Mouse (Mus musculus) stomach, adult 2 months (tissue): ENCODE measurements around the gene Gripap1. TPM values are rescaled to one million over a fixed set of nuclear protein-coding genes. Genes with fewer than 3 reads are reported as not detected.

Experiments
- polyA plus RNA-seq: library from polyadenylated mRNA; depleted of rRNA; stranded (reverse); fragments of >200 nt; gene quantifications from 2 replicates; pipeline ENCODE4 v1.2.3, GENCODE M21; 2012; rRNA removed

Gene Gripap1
- polyA plus RNA-seq: 6.6 and 7.6 TPM in 2 replicates

DNA sequence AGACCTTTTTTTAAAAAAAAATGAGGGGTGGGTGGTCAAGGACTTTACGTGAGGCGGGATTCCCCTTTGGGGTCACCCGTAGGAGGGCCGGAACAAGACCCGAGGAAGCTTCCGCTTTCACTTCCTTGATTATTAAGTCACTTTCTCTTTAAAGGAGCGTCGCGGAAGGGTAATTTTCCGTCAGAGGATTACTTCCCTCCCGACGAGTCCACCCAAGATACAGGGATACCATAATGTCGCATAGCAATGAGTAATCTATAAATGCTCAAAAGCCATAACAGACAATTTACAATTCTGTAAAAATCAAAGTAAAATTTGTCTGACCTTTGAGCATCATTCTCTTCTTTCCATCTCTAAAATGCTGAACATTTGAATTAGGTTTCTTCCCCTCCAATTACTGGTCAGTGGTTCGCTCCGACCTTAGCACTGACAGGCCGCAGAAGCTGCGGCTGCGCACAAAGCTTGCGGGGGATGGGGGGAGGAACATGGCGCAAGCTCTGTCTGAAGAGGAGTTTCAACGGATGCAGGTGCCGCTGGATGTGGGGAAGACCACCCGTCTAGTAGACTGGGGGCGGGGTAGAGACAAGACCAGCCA, at the start of gene Gripap1:
Gripap1 (plus strand) TSS at position 224 of the 595 bp plus-strand sequence.

DNA sequence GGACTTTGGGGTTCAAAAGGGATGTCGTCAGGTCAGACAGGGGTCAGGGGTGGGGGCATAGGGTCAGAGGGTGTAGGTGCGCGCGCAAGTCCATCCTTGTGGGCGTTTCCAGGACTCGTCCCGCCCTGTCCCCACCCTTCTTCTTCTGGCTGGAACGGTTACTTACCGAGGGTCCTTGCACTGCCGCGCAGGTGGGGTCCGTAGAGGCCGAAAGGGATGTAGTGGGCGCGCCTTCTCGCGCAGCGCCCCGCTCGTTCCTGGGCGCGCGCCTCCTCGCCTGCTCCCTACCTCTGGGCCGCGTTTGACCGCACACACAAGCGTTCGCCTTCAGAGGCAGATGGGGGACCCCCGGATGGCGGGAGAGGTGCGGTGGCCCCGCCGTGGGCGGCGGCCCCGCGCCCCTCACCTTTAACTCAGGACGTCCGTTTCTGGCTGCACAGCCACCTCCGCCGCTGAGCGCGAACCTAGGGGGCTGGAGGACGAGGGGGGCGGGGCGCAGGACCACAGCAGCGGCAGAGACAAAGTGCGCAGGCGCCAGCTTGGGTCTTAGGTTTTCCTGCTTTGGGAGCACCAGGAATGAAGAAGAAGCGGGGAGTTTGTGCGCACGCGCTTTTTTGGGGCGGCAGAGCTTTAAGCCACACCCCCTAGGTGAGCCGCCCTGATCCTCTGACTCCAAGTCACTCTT, 39.0 kb upstream of the Gripap1 start, which contains the start of gene Ccdc120:
Ccdc120 (minus strand) TSS at position 474 of the 685 bp plus-strand sequence.

DNA sequence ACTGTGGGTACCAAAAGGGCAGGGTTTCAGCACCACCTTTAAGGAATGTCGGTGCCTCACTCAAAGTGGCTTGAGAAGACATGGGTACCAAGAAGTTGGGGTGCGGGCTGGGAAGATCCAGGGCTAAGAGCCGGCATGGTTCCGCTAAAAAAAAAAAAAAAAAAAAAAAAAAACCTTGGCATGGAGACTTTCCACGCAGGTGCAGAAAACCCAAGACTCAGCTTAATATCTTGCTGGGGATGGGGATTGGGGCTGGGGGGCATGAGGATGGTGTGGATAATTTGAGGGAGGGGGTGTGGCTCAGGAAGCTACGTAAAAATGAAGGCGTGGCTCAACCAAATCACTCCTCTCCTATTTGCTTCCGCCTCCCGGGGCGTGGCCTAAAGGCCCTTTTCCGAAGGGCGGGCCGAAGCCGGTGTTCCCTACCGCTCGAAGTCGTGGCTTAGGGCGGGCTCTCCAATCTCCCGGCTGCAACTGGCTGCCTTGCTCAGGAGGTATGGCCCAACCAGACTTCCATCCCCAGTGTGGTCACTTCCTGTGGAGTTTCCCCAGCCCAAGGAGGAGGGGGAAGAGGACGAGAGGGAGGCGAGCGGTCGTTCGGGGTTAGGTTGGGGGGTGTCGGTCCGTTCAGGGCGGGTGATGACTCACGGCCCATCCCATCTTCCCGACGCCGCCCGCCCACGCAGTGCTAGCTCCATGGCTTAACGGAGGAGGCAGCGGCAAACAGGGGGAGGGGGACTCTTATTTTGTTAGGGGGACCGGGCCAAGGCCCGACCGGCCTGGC, 27.2 kb upstream of the Gripap1 start, which contains the start of gene Tfe3:
Tfe3 (plus strand) TSS at position 424 of the 784 bp plus-strand sequence.

DNA sequence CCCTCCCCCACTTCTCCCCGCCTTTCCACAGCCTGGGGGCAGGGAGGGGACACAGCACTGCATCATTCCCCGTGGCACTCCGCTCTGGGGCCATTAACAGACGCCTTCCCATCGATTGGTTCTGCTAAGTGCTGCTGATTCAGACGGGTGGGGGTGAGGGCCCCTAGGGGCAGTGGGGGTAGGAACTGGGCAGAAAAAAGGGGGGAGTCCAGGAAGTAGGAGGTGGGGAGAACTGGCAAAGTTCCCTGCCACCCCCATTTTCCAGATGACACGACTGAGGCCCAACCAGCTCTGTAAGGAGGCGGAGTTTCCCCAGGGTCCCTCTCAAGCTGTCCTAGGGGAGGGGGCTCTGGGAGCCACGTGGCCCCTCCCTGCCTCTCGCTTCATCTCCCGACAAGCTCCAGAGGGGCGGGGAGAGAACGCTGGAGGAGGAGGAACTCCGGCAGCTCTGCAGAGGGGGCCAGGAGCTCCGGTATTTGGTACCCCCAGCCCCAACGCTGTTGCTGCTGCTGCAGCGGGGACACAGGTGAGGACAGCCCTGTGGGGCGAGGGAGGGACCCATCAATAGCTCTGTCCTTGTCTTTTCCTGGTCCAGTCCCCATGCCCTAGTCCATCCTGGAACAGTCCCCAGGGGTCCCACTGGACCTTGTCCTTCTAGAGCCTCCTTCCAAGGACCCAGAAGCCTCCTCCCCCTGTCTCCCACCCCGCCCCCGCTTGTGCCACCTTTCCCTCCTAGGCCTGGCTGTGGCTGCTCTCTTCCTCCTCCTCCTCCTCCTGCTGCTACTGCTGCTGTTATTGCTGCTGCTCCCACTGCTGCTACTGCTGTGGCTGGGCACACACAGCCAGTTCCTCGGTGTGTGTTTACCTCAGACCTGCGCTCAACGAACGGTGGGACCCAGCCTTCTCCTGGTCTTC, 32.6 kb downstream of the Gripap1 start, which contains the start of gene Kcnd1:
Kcnd1 (plus strand) TSS at position 425 of the 915 bp plus-strand sequence.

DNA sequence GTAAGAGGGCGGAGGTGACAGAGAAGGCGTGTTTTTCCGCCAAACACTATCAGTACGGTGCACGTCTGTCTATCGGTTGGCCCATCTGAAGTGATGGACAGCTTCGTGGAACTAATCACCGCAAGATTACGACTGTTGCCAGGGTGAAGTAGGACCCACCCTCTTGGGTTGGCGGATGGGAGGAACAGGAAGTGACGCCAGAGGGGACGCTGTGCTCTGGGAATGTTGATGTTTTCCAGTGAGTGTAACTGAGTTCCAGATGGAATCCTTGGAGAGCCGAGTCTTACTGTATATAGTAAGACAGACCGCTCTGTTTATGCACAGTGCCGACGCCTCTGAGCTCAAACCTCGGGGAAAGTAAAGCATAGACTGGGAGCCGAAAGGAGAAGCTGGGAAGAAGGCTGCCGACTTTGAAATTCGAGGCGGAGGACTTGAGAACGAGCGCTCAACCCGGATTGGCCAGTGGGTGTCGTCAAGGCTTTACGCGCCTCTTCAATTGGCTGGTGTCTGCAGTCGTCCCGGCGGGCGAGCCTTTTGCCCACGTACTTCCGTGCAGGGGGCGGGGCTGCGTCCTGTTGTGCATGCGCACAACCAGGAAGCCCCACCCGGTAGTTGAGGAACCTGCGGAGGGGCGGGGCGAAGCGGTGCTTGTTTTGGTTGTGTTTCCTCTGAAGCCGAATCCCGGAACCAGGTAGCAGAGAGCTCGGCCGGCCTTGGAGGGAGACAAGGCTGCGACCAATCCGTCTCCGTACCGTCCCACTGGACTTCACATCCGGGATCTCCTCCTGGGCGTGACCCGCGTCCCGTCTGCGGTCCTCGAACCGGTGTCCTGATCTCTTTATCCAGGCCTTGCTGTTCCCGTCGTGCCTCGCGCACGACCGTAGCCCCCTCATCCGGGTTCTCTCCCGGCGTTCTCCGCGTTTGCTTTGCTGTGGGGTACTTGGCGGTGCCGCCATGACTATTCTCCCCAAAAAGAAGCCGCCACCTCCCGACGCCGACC, 51.9 kb downstream of the Gripap1 start, which contains the start of gene Otud5:
Otud5 (plus strand) TSS at position 202 of the 1,000 bp plus-strand sequence.

Other genes starting within 250 kb of the Gripap1 start
- gene Foxp3, start 216.1 kb upstream of the Gripap1 start, polyA plus RNA-seq: 0.13 TPM in 2 replicates
- 0.87 and 1.4 TPM in 2 replicates for gene Ppp1r3f, start 215.5 kb upstream of the Gripap1 start, polyA plus RNA-seq
- 9.9 and 11.3 TPM in 2 replicates for gene Ccdc22, start 184.2 kb upstream of the Gripap1 start, polyA plus RNA-seq
- gene Cacna1f, start 182.7 kb upstream of the Gripap1 start, polyA plus RNA-seq: 0.01 TPM in 1 of 2 replicates, not detected in the other
- 3.9 and 4.8 TPM in 2 replicates for gene Syp, start 151.3 kb upstream of the Gripap1 start, polyA plus RNA-seq
- 26.6 and 28.9 TPM in 2 replicates for gene Prickle3, start 132.5 kb upstream of the Gripap1 start, polyA plus RNA-seq
- 137 and 146 TPM in 2 replicates for gene Plp2, start 118.4 kb upstream of the Gripap1 start, polyA plus RNA-seq
- 6.1 and 6.6 TPM in 2 replicates for gene Magix, start 108.5 kb upstream of the Gripap1 start, polyA plus RNA-seq
- 0.92 and 1.5 TPM in 2 replicates for gene Gpkow, start 92.6 kb upstream of the Gripap1 start, polyA plus RNA-seq
- gene Wdr45, start 75.4 kb upstream of the Gripap1 start, polyA plus RNA-seq: 18.3 and 20.3 TPM in 2 replicates
- 0.22 TPM in 1 of 2 replicates, not detected in the other for gene Gm45208, start 67.5 kb upstream of the Gripap1 start, polyA plus RNA-seq
- 30.1 and 36.8 TPM in 2 replicates for gene Praf2, start 61.3 kb upstream of the Gripap1 start, polyA plus RNA-seq
- 20.8 and 24.6 TPM in 2 replicates for gene Ccdc120, start 38.9 kb upstream of the Gripap1 start, polyA plus RNA-seq
- 13.1 and 13.4 TPM in 2 replicates for gene Tfe3, start 27.2 kb upstream of the Gripap1 start, polyA plus RNA-seq
- 0.38 and 0.56 TPM in 2 replicates for gene Kcnd1, start 32.5 kb downstream of the Gripap1 start, polyA plus RNA-seq
- 21.1 and 23.3 TPM in 2 replicates for gene Otud5, start 51.6 kb downstream of the Gripap1 start, polyA plus RNA-seq
- 7.4 and 8.8 TPM in 2 replicates for gene Pim2, start 88.5 kb downstream of the Gripap1 start, polyA plus RNA-seq
- 74.9 and 99.5 TPM in 2 replicates for gene Slc35a2, start 94.3 kb downstream of the Gripap1 start, polyA plus RNA-seq
- gene Pqbp1, start 109.5 kb downstream of the Gripap1 start, polyA plus RNA-seq: 27.2 and 28.7 TPM in 2 replicates
- gene Timm17b, start 109.6 kb downstream of the Gripap1 start, polyA plus RNA-seq: 23.5 and 30.2 TPM in 2 replicates
- gene Gm10491, start 118.1 kb downstream of the Gripap1 start, polyA plus RNA-seq: not detected in 2 replicates
- gene Gm10490, start 119.8 kb downstream of the Gripap1 start, polyA plus RNA-seq: not detected in 2 replicates
- 15.1 and 39.9 TPM in 2 replicates for gene Pcsk1n, start 130.1 kb downstream of the Gripap1 start, polyA plus RNA-seq
- not detected in 2 replicates for gene Eras, start 138.8 kb downstream of the Gripap1 start, polyA plus RNA-seq
- 7.3 and 10.8 TPM in 2 replicates for gene Hdac6, start 158.1 kb downstream of the Gripap1 start, polyA plus RNA-seq
- 0.40 and 0.71 TPM in 2 replicates for gene Gata1, start 188.3 kb downstream of the Gripap1 start, polyA plus RNA-seq
- gene Glod5, start 228.7 kb downstream of the Gripap1 start, polyA plus RNA-seq: 1.6 and 1.7 TPM in 2 replicates